Mouse (Mus musculus) C3H10T1/2 (cell line): Measurements from ENCODE around the gene Timeless. TPM values are rescaled to one million over a fixed set of nuclear protein-coding genes. Genes with fewer than 3 reads are reported as not detected.

Experiments
- polyA plus RNA-seq, 2 experiments: library from polyadenylated mRNA; unstranded; fragments of >200 nt; fragmentation: generic; extraction: Trizol; gene quantifications; one replicate each; pipeline ENCODE4 v1.2.1; 2012; ENCODE audit warnings: missing spikeins in 2 of 2

The Timeless gene
- 10 to 100 TPM in 1 of 2 experiments, 1 to 10 TPM in 1; 7.9 to 10.5 TPM for polyA plus RNA-seq

DNA sequence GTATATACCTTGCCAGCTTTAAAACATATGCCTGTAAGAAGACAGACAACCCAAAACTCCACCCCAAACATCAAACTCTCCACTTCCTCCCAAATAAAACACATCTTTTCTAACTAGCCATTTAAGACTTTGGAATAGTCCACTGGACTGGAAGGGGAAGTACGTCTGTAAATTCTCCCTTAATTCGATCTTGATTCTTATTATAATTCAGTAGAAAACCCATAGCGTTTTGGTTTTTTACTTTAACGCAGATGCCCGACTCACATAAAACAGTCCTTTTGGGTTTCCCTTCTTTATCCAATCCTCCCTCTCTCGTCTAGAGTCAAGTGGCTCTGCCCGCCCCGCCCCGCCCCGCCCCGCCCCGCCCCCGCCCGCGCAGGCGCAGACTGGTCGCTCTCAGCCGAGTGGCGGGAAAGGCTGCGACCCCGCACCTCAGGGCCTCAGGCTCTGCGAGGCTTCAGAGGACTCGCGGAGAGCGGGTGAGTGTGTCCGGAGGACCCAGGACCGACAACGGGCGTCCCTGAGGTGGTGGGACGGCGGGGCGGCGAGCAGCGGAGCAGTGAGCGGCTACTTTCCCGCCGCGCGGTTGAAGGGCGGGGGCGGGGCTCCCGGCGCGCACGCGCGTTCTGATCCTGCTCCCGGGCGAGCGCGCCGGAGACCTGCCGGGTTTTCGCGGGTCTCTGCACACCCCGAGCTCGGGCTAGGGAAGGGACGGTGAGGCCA is at the start of gene Timeless:
Gene Timeless (plus strand): TSS at position 369 of the 723 bp plus-strand sequence.

DNA sequence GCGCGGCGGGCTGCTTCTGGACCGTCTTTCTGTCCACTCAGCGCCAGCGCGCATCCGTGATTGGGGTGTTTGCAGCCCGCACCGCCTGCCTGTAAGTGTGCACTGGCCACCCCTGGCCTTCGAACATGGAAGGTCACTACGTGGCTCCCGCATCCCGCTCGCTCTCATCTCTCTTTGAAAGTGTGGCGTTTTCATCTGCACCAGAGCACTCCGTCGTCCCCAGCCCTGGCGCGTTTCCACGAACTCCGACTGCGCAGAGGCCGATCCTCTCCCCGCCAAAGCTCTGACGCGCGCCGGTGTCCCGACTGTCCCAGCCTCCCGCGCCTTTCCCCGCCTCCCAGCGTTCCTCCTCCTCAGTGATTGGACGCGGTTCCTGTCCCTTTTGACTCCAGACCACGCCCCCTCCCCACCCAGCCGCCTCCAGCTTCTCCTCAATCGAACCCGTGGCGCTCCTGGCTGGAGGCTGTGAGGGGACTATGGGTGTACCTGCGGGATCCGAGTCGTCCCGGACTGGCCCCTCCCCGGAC is 37.8 kb upstream of the Timeless start, which contains the start of gene Gls2:
Gene Gls2 (plus strand): TSS at position 434 of the 527 bp plus-strand sequence.

DNA sequence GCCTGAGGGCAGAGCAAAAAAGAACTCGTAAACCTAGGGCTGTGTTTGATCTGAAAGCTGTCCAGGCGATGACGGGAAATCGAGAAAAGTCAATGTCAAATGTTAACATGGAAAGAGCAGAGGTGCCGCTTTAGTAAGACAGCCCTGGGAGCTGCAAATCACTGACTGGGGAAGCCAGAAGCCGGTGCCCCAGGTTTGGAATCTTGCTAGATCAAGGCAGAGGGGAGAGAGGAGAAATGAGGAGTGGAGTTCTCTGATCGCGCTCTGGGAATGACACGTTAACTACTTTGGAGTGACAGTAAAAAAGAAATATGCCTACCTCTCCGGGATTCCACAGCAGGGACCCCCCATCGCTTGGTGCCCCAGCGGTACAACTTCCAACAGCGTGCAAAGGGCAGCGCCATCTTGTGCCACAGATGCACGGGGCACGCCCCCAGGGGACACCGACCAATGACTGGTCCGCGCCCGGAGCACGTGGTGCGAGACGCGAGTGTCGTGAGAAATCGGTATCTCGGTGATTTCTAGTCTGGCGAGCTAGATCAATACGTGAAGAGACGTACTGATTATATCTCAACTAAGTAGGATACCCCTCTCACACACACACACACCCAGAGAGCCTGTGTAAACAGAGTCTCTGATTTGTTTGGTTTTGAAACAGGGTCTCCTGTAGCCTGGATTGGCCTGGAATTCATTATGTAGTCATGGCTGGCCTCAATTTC is 20.3 kb upstream of the Timeless start, which contains the start of gene Spryd4:
Gene Spryd4 (minus strand): TSS at position 418 of the 719 bp plus-strand sequence.

DNA sequence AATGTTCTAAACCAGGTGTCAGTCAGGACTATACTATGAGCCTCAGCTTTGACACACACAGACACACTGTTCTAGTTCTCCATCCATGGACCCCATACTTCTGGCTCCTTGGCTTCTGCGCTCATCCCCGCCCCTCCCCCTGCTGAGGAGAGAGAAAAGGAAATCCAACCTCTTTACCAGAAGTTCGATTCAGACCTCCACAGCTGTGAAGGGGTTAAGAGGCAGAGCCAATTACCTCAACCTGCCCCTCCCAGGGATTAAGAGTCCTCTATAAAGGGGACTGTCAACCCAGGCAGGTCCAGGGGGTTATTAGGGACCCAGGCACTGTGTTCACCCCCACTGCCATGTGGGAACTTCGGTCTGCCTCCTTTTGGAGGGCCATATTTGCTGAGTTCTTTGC is 6.3 kb upstream of the Timeless start, which contains the start of gene Mip:
Gene Mip (plus strand): TSS at position 301 of the 400 bp plus-strand sequence.

DNA sequence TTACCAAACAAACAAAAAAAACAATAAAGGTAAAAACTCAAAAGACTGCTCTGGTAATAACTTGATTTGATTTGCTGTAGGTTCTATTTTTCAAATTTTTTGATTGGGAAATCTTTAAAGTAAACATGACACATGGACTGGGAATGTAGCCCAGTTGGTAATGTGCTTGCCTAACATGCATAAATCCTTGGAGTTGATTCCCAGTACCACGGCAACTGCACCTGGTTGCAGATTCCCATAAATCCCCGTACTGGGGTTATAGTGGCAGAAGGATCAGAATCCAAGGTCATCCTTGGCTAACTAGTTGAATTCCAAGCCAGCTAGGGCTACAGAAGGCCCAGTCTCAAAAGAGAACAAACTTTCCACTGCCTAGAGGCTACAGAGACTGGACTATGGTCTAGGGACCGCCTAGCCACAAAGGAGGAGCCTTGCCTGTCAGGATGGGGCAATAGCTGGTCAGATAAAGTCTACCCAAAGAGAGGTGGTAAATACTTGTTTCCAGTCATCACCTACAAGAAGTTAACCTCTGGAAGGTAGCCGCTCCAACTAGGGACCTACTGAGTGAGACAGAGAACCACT is 21.9 kb downstream of the Timeless start, which contains the start of gene Apon:
Gene Apon (plus strand): TSS at position 420 of the 579 bp plus-strand sequence.

DNA sequence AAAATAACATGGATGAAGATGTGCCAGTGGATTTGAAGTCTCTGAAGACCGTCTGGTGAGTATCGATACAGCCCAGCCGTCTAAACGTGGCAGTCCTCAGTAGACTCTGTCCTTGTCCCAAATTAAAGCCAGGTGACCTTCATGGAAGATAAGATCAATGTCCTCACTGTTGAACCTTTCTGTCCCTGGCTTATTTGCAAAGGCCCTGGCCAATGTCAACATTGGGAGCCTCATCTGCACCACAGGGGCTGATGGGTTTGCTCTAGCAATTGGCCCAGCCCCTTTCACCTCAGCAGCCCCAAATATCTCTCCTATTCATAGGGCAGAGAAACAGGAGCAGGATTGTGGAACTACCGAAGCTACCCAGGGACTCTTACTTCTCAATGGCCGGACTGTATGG is 36.5 kb downstream of the Timeless start, which contains the start of gene Apof:
Gene Apof (plus strand): TSS at position 301 of the 400 bp plus-strand sequence.

DNA sequence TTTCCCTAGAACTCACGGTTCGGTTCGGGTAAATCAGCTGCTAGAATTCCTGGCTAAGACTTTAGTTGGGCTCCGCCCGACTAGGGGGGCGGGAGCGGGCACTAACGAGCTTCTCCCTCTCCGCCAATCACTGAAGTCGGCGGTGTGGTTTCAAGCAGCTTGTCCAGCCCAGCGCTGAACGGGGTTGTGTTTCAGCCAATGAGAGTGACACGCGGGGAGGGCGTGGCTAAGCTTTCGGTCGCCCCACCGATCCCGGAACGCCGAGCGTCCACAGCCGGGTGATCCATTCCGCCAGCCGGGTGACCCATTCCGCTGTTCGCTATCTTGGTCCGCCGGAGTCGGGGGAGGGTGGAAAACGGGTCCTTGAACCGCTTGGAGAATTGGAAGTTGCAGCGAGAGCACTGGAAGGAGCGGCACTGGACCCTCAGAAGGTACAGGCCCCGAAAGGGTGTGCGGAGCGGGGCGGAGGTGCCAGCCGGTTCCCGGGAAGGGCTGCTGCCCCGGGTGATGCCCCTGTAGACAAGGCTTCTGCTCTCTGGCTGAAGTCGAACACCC is 38.5 kb downstream of the Timeless start, which contains the start of gene Stat2:
Gene Stat2 (plus strand): TSS at position 273 of the 555 bp plus-strand sequence.

DNA sequence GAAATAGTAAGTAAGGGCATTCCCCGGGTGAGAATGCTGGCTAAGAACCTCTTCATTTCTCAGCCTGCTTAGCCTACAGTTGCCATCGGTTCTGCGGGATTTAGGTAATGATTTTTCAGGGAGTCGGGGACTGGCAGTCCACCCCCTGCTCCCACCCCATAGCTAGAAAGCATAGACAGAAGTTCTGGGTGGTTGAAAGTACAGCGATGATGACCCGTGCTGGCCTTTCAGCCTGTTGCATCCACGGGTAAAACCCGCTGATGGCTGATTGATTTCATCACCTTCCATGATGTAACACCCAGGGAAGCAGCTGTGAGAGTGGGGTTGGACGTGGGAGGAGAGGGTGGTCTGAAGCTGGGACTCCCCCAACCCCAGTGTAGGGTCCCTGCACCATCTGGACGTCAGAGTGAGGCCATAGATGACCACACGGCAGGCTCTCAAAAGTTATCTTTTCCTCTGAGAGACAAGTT is 66.9 kb downstream of the Timeless start, which contains the start of gene Il23a:
Gene Il23a (minus strand): TSS at position 51 of the 470 bp plus-strand sequence.

Other genes starting within 250 kb of the Timeless start
- gene Hsd17b6, start 224.5 kb upstream of the Timeless start, polyA plus RNA-seq = not detected
- gene Prim1, start 216.9 kb upstream of the Timeless start, polyA plus RNA-seq = 10 to 100 TPM in 1 of 2 experiments, 1 to 10 TPM in 1; 6.8 to 30.2 TPM
- 100 to 1,000 TPM; 209 to 827 TPM for gene Naca, start 196.5 kb upstream of the Timeless start, polyA plus RNA-seq
- gene Ptges3, start 173.1 kb upstream of the Timeless start, polyA plus RNA-seq = 10 to 100 TPM; 17.0 to 55.7 TPM
- 1,000 to 10,000 TPM; 2,355 to 2,584 TPM for gene Atp5b, start 148.8 kb upstream of the Timeless start, polyA plus RNA-seq
- gene Baz2a, start 140.5 kb upstream of the Timeless start, polyA plus RNA-seq = 1 to 10 TPM in 1 of 2 experiments, under 1 TPM in 1; 0.94 to 8.9 TPM
- 100 to 1,000 TPM in 1 of 2 experiments, 10 to 100 TPM in 1; 52.3 to 119 TPM for gene Rbms2, start 51.8 kb upstream of the Timeless start, polyA plus RNA-seq
- 1 to 10 TPM; 3.1 to 3.2 TPM for gene Gls2, start 37.6 kb upstream of the Timeless start, polyA plus RNA-seq
- gene Spryd4, start 20.3 kb upstream of the Timeless start, polyA plus RNA-seq = 10 to 100 TPM in 1 of 2 experiments, 1 to 10 TPM in 1; 6.2 to 11.1 TPM
- not detected for gene Mip, start 6.2 kb upstream of the Timeless start, polyA plus RNA-seq
- gene Apon, start 22.0 kb downstream of the Timeless start, polyA plus RNA-seq = under 1 TPM; 0.15 to 0.21 TPM
- gene Apof, start 36.6 kb downstream of the Timeless start, polyA plus RNA-seq = not detected
- 10 to 100 TPM in 1 of 2 experiments, 1 to 10 TPM in 1; 1.4 to 16.2 TPM for gene Stat2, start 38.5 kb downstream of the Timeless start, polyA plus RNA-seq
- not detected for gene Il23a, start 66.7 kb downstream of the Timeless start, polyA plus RNA-seq
- 10 to 100 TPM in 1 of 2 experiments, 1 to 10 TPM in 1; 1.8 to 14.3 TPM for gene Pan2, start 71.3 kb downstream of the Timeless start, polyA plus RNA-seq
- gene Cnpy2, start 90.4 kb downstream of the Timeless start, polyA plus RNA-seq = 100 to 1,000 TPM in 1 of 2 experiments, 10 to 100 TPM in 1; 94.1 to 341 TPM
- gene Cs, start 105.7 kb downstream of the Timeless start, polyA plus RNA-seq = 100 to 1,000 TPM; 126 to 134 TPM
- 10 to 100 TPM; 14.3 to 38.1 TPM for gene Coq10a, start 136.9 kb downstream of the Timeless start, polyA plus RNA-seq
- 10 to 100 TPM in 1 of 2 experiments, 1 to 10 TPM in 1; 3.8 to 14.4 TPM for gene Ankrd52, start 145.1 kb downstream of the Timeless start, polyA plus RNA-seq
- under 1 TPM in 1 of 2 experiments, not detected in 1; 0.08 TPM for gene Slc39a5, start 169.2 kb downstream of the Timeless start, polyA plus RNA-seq
- 100 to 1,000 TPM; 126 to 174 TPM for gene Nabp2, start 179.4 kb downstream of the Timeless start, polyA plus RNA-seq
- gene Rnf41, start 179.6 kb downstream of the Timeless start, polyA plus RNA-seq = 10 to 100 TPM; 15.9 to 29.8 TPM
- gene Smarcc2, start 227.2 kb downstream of the Timeless start, polyA plus RNA-seq = 100 to 1,000 TPM in 1 of 2 experiments, 10 to 100 TPM in 1; 20.1 to 111 TPM